Mouse (Mus musculus): Measurements from ENCODE around the gene Casp7.

DNA sequence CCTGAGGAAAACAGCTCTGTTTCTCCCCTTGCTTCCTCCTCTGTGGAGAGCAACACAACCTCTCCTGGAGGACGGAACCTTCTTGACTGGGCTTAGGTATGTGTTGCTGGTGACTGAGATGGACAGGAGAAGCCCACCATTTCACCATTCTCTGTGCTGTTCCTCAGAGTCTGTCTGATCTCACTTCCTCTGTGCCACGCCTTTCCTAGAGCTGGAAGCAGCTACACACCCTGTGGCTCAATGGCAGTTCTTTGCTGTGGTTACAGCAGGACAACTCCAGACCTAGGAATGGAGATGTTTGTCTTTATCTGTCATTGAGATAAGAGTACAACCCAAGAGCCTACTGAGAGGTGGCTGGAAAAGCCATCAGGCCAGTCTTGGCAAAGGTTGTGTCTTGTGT is 90.4 kb downstream of the Casp7 start:
- TF ChIP-seq USF1 (IDR thresholded peaks at IDR 0.05; ENCODE audit: low read depth) (no peak), CTCF (IDR thresholded peaks at IDR 0.05; ENCODE audit: control insufficient read depth, insufficient read depth, insufficient read length) (no peak)
